Mouse (Mus musculus) ES-E14 (cell line): ENCODE results near the gene 1110051M20Rik.

Experiments used
- CHD2 ChIP-seq: IDR thresholded peaks from 2 replicates; pipeline ENCODE4 v1.6.1; 2014; ENCODE audit warnings: mild to moderate bottlenecking, low read depth, low read length, inconsistent platforms
- HCFC1 ChIP-seq: IDR thresholded peaks from 2 replicates; pipeline ENCODE4 v1.6.1; 2012; ENCODE audit warnings: low read length, inconsistent platforms, borderline replicate concordance; ENCODE audit not compliant: insufficient read depth
- ZNF384 ChIP-seq: IDR thresholded peaks from 2 replicates; pipeline ENCODE4 v1.6.1; 2012; ENCODE audit warnings: low read depth, low read length, inconsistent platforms

DNA sequence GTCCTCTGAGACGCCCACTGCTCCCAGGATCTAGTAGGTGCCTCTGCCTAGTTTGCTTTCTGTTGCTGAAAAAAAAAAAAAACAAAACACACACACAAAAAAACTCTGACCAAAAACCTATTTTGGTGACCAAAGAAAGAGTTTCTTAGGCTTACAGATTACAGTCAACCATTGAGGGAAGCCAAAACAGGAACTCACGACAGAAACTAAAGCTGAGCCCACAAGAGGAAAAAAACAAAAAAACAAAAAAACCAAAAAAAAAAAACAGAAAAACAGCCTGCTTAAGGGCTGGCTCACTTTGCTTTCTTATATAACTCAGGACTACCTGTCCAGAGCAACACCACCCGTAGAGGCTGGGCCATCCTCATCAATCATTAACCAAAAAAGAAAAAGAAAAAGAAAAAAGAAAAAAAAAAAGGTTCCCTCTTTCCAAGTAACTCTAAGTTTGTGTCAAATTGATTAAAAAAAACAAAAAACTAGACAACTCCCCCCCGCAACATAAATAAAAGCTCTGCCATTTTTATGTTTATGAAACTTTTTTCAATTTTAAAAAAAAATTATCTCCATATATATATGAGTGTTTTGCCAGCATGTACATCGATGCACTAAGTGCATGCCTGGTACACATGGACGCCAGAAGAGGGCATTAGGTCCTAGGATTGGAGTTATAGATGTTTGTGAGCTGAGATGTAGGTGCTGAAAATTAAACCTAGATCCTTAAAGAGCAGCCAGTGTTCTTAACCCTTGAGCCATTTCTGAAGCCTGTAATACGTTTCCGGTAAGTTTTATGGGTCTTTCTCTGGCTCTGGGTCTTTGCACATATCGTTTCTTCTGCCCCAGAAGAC lies 8.9 kb upstream of the 1110051M20Rik start:
- TF ChIP-seq ZNF384 = no peak
- TF ChIP-seq CHD2 = no peak
- no peak for TF ChIP-seq HCFC1
